Mouse (Mus musculus): ENCODE measurements around the gene Scarb1.
A peak's percentile ranks its signal among the peaks of the same experiment; 100 is the strongest.

Scarb1 gene

GRCm38 (mm10) chr5:125268033-125268765, 72.7 kb downstream of the Scarb1 start:
- peak; percentile 79 for DNase-seq

- DNase-seq, result peak; percentile 85
These were observed 73.5 kb downstream of the Scarb1 start for GRCm38 (mm10) chr5:125267150-125267961.

GRCm38 (mm10) chr5:125266128-125266527, 74.8 kb downstream of the Scarb1 start:
- peak; percentile 55 for DNase-seq

- DNase-seq, result peak; percentile 65
These were observed 76.2 kb downstream of the Scarb1 start for GRCm38 (mm10) chr5:125264700-125265099.

- peak; percentile 90 for DNase-seq
These were observed 78.3 kb downstream of the Scarb1 start for GRCm38 (mm10) chr5:125262578-125262977.

- DNase-seq, result no peak
These were observed 87.0 kb downstream of the Scarb1 start for GRCm38 (mm10) chr5:125253917-125254316.

- no peak for DNase-seq
These were observed 87.4 kb downstream of the Scarb1 start for GRCm38 (mm10) chr5:125253448-125253847.

GRCm38 (mm10) chr5:125252664-125253063, 88.2 kb downstream of the Scarb1 start:
- DNase-seq, result no peak

- no peak for DNase-seq
These were observed 88.8 kb downstream of the Scarb1 start for GRCm38 (mm10) chr5:125251885-125252615.

GRCm38 (mm10) chr5:125249187-125249586, 91.7 kb downstream of the Scarb1 start:
- DNase-seq, result no peak

- no peak for DNase-seq
These were observed 94.2 kb downstream of the Scarb1 start for GRCm38 (mm10) chr5:125246711-125247110.

- DNase-seq, result peak; percentile 95
These were observed 95.3 kb downstream of the Scarb1 start for GRCm38 (mm10) chr5:125245534-125246151.

- DNase-seq, result peak; percentile 90
These were observed 95.9 kb downstream of the Scarb1 start for GRCm38 (mm10) chr5:125244825-125245533.

- DNase-seq, result peak; percentile 87
These were observed 97.0 kb downstream of the Scarb1 start for GRCm38 (mm10) chr5:125243928-125244327.

- no peak for DNase-seq
These were observed 98.8 kb downstream of the Scarb1 start for GRCm38 (mm10) chr5:125242111-125242510.

- peak; percentile 78 for DNase-seq
These were observed 99.3 kb downstream of the Scarb1 start for GRCm38 (mm10) chr5:125241627-125242026.

- DNase-seq, result no peak
These were observed 100.6 kb downstream of the Scarb1 start for GRCm38 (mm10) chr5:125240124-125240781.

GRCm38 (mm10) chr5:125235874-125236273, 105.0 kb downstream of the Scarb1 start:
- DNase-seq, result no peak

GRCm38 (mm10) chr5:125235398-125235797, 105.5 kb downstream of the Scarb1 start:
- no peak for DNase-seq

- no peak for DNase-seq
These were observed 106.5 kb downstream of the Scarb1 start for GRCm38 (mm10) chr5:125234399-125234798.

GRCm38 (mm10) chr5:125233478-125233877, 107.4 kb downstream of the Scarb1 start:
- DNase-seq, result no peak

Measured in retina, postnatal 1 day (tissue).